Mouse (Mus musculus): ENCODE results near the gene Tmco3. TPM values are rescaled to one million over a fixed set of nuclear protein-coding genes. Genes with fewer than 3 reads are reported as not detected.

The Tmco3 gene
- 34.0 and 34.9 TPM in 2 replicates for polyA plus RNA-seq (2015; fragmentation: Nextera tagmentation; extraction: Ambion mirVana)

DNA sequence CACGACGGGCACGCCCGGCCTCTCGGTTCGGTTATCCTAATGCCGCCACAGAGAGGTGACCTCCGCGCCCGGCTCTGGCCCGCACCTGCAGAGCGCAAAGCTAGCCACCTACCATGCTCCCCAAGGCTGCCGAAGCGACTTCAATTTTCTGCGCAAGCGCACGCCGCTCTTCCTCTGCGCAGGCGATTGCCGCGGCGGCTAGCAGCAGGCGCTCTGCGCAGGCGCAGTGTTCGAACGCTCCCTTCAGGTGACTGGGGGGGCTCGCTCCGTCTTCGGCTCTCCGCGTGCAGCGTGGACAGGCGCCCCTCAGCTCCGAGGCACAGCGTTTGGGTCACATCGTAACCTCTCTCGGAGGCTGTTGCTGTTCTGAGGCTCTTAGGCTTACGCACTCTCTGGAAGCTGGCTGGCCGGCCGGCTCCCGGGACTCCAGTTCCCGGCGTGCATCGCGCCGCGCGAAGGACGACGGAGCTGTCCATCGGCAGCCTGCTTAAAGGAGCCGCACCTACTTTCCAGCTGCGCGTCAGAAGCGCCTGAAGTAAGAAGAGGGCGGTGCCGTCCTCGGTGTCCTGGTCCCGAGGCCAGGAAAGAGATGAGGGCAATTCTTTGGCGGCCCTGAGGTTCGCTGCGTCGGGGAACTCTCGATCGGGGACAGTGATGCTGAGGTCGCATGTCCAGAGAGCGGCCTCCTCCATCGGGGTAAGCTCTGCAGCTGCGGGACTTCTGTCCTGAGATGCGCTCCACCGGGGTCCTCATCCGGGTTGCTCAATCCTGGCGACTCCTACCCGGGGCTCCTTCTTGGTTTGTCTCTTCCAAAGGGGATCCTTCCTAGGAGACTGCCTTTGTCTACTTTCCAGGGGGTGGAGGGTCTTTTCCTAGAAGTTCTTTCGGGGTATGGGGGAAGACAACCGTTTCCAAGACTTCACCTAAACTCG is at the start of gene Tmco3, which contains the start of gene Dcun1d2:
TSS of gene Tmco3 (plus strand) at position 499 of the 932 bp plus-strand sequence.
TSS of gene Dcun1d2 (minus strand) at position 440 of the 932 bp plus-strand sequence.
- Histone ChIP-seq H3K4me1 (ENCODE audit: control insufficient read depth, insufficient read depth, low read length) (peaks cover 15% of the 10 kb centered on the region), H3K9ac (ENCODE audit: low read length) (peak within 1 kb of the TSS; percentile 87), H3K4me2 (ENCODE audit: low read depth, low read length) (peak within 1 kb of the TSS; percentile 87), H3K4me3 (replicated peaks; ENCODE audit: low read length) (peak within 1 kb of the TSS; percentile 81), H3K27me3 (ENCODE audit: control insufficient read depth, insufficient read depth, low read length) (no peaks in the 10 kb centered on the region), H3K27ac (ENCODE audit: low read length) (peak within 1 kb of the TSS; percentile 98), H3K9me3 (replicated peaks; ENCODE audit: control insufficient read depth, low read length) (no peaks in the 10 kb centered on the region), H3K36me3 (ENCODE audit: control insufficient read depth, insufficient read depth, low read length) (no peaks in the 10 kb centered on the region)
- WGBS, result under 1% methylated on average over 79 of the region's 79 CpGs
- peak; percentile 93 for ATAC-seq (ENCODE audit: insufficient read depth, low FRiP score)

DNA sequence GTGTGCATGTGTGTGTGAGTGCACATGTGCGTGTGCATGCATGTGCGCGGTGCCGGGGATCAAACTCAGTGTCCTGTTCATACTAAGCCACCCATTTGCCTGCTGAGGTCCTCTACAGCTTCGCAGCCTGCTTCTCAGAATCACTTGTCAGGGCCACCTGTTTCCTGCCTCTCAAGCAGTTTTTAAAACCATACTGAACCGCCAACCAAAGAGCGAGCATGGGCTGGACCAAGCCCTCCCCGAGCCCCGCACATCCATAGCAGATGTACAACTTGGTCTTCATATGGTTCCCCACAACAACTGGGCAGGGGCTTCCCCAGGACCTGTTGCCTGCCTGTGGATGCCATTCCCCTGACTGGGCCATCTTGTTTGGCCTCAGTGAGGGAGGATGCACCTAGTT is 47.9 kb upstream of the Tmco3 start:
- H3K27me3 ChIP-seq (ENCODE audit: control insufficient read depth, insufficient read depth, low read length), result no peaks in the 10 kb centered on the region
- H3K9me3 ChIP-seq (replicated peaks; ENCODE audit: control insufficient read depth, low read length), result no peaks in the 10 kb centered on the region
- H3K4me1 ChIP-seq (ENCODE audit: control insufficient read depth, insufficient read depth, low read length), result no peaks in the 10 kb centered on the region
- H3K9ac ChIP-seq (ENCODE audit: low read length), result no peak overlapping the region
- no peak overlapping the region for H3K27ac ChIP-seq (ENCODE audit: low read length)
- 88% methylated on average over 9 of the region's 9 CpGs for WGBS
- H3K36me3 ChIP-seq (ENCODE audit: control insufficient read depth, insufficient read depth, low read length), result no peaks in the 10 kb centered on the region
- H3K4me2 ChIP-seq (ENCODE audit: low read depth, low read length), result no peak overlapping the region
- no peak overlapping the region for H3K4me3 ChIP-seq (replicated peaks; ENCODE audit: low read length)
- no peak for ATAC-seq (ENCODE audit: insufficient read depth, low FRiP score)

DNA sequence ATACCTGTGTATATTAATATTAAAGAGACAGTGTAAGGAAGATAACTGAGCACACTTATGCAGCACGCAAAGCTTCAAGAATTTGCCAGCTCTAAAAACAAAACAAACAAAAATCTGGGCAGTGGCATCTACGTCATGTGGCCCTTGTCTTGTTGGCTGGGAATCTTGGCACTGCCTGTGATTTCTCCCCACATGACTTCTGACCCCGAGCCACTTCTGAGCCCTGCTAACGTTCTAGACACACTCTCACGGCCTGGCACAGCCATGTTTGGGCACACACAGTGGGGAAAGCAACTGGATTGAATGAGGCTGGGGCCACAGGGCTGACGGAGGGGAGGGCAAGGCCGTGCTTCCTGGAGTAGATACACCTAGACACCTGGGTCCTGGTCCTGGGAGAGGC is 47.3 kb upstream of the Tmco3 start:
- no peaks in the 10 kb centered on the region for H3K27me3 ChIP-seq (ENCODE audit: control insufficient read depth, insufficient read depth, low read length)
- no peaks in the 10 kb centered on the region for H3K36me3 ChIP-seq (ENCODE audit: control insufficient read depth, insufficient read depth, low read length)
- no peak for ATAC-seq (ENCODE audit: insufficient read depth, low FRiP score)
- H3K27ac ChIP-seq (ENCODE audit: low read length), result no peak overlapping the region
- H3K9me3 ChIP-seq (replicated peaks; ENCODE audit: control insufficient read depth, low read length), result no peaks in the 10 kb centered on the region
- no peak overlapping the region for H3K4me3 ChIP-seq (replicated peaks; ENCODE audit: low read length)
- 67% methylated on average over 7 of the region's 7 CpGs for WGBS
- no peaks in the 10 kb centered on the region for H3K4me1 ChIP-seq (ENCODE audit: control insufficient read depth, insufficient read depth, low read length)
- H3K4me2 ChIP-seq (ENCODE audit: low read depth, low read length), result no peak overlapping the region
- H3K9ac ChIP-seq (ENCODE audit: low read length), result no peak overlapping the region

DNA sequence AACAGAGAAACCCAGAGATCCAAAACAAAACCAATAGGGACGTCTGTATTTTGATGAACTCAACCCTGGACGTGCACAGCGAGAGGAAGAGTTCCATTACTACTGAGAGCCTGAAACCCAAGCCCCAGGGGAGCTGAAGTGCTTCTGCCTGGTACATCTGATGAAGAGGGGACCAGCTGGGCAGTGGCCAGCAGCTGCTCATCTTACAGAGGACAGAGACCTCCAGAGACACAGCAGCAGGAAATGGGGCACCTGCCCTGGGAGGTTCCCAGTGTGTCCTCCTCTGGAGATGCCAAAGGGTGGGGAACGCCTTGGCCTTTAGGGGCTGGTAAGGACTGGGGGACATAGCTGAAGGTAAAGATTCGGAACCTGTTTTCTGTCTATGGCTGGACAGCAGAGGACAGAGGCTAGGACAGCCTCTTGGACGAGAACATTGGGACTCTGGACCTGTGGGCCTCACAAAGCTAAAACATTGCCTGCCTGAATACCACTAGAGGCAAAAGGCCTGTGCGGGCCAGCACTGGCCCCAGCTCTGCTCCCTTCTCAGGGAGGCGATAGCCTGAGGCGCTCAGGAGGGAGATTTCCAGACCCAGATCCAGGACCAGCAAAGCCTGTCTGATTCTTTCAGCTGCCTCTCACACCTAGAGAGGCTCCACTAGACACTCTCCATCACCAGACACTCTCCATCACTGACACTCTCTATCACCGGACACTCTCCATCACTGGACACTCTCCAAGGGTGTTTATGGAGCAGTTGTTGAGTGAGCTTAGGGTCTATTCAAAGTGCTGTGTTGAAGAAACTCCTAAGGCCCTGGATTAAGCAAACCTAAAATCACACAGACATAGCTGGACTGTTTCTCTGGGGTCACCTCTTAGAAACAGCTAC is 44.8 kb upstream of the Tmco3 start:
- Histone ChIP-seq H3K4me2 (ENCODE audit: low read depth, low read length) (no peak overlapping the region), H3K9ac (ENCODE audit: low read length) (no peak overlapping the region), H3K27ac (ENCODE audit: low read length) (no peak overlapping the region), H3K27me3 (ENCODE audit: control insufficient read depth, insufficient read depth, low read length) (no peaks in the 10 kb centered on the region), H3K4me3 (replicated peaks; ENCODE audit: low read length) (no peak overlapping the region), H3K36me3 (ENCODE audit: control insufficient read depth, insufficient read depth, low read length) (no peaks in the 10 kb centered on the region), H3K4me1 (ENCODE audit: control insufficient read depth, insufficient read depth, low read length) (no peaks in the 10 kb centered on the region), H3K9me3 (replicated peaks; ENCODE audit: control insufficient read depth, low read length) (no peaks in the 10 kb centered on the region)
- ATAC-seq (ENCODE audit: insufficient read depth, low FRiP score), result no peak
- WGBS, result 75% methylated on average over 10 of the region's 10 CpGs

DNA sequence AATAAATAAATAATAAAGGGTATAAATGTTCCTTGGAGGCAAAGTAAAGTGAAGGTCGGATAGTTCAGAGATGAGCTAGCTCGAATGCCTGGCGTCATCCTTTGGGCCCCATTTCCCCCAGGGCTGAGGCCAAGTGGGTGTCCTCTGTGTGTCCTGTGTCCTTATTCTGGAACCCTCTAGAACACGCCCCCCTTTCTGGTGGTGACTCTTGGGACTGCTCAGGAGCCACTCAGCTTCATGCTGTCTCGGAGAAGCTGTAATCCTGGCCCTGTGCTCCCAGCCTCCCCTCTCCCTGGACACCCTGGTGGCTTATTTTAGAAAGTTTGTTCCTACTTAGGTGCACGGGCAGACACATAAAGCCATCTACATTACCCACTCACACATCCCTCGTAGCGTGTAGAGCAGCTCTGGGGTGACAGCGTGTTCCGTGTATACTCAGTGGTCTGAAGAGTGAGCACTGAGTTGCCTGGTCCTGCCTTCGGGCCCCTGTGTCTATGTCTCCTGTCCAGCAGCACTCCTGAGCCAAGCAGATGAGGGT is 43.6 kb upstream of the Tmco3 start:
- Histone ChIP-seq H3K4me1 (ENCODE audit: control insufficient read depth, insufficient read depth, low read length) (no peaks in the 10 kb centered on the region), H3K36me3 (ENCODE audit: control insufficient read depth, insufficient read depth, low read length) (no peaks in the 10 kb centered on the region), H3K27me3 (ENCODE audit: control insufficient read depth, insufficient read depth, low read length) (no peaks in the 10 kb centered on the region), H3K9me3 (replicated peaks; ENCODE audit: control insufficient read depth, low read length) (no peaks in the 10 kb centered on the region), H3K4me2 (ENCODE audit: low read depth, low read length) (no peak overlapping the region), H3K4me3 (replicated peaks; ENCODE audit: low read length) (no peak overlapping the region), H3K27ac (ENCODE audit: low read length) (no peak overlapping the region), H3K9ac (ENCODE audit: low read length) (no peak overlapping the region)
- WGBS, result 85% methylated on average over 11 of the region's 11 CpGs
- ATAC-seq (ENCODE audit: insufficient read depth, low FRiP score), result no peak

DNA sequence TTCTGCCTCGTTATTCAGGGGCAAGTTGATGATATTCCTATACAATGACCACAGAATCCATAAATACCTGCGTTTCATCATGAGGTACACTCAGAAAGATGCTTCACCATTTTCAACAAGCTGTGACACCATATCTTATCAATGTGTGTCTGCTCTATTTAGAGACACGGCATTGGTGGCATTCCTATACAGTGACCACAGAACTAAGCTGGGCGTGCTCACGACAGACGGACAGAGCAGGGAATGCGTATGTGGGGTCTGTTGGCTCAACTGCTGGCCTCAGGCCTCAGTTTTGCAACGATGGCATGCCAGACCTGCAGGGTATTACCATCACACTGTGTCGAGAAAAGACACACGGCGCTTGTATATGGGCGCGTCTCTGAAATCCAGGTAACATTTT is 35.2 kb upstream of the Tmco3 start:
- H3K27ac ChIP-seq (ENCODE audit: low read length), result no peak overlapping the region
- no peak overlapping the region for H3K4me2 ChIP-seq (ENCODE audit: low read depth, low read length)
- 0 out of 2 replicates have a peak, but pooled peaks cover 3% of the 10 kb centered on the region for H3K36me3 ChIP-seq (ENCODE audit: control insufficient read depth, insufficient read depth, low read length)
- H3K9ac ChIP-seq (ENCODE audit: low read length), result no peak overlapping the region
- ATAC-seq (ENCODE audit: insufficient read depth, low FRiP score), result no peak
- H3K9me3 ChIP-seq (replicated peaks; ENCODE audit: control insufficient read depth, low read length), result no peaks in the 10 kb centered on the region
- WGBS, result 85% methylated on average over 13 of the region's 13 CpGs
- H3K4me3 ChIP-seq (replicated peaks; ENCODE audit: low read length), result no peak overlapping the region
- no peaks in the 10 kb centered on the region for H3K4me1 ChIP-seq (ENCODE audit: control insufficient read depth, insufficient read depth, low read length)
- H3K27me3 ChIP-seq (ENCODE audit: control insufficient read depth, insufficient read depth, low read length), result no peaks in the 10 kb centered on the region

DNA sequence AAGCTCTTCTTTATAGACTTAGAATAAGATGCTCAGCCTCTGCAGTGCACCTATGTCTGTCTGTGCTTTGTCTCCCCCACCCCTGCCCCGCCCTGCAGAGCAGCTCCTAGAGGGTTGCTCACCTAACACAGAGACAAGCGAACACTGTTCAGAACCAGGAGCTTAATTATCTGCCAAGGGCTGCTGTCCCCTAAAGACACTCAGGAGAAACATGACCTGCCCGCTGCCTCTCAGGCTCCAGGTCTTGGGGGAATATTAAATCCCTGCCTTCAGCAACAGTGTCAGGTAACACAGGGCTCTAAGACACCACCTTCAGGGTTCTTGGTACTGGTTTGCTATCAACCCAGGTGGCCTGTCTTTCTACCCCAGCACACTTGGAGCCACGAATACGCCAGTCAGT is 34.6 kb upstream of the Tmco3 start:
- Histone ChIP-seq H3K4me2 (ENCODE audit: low read depth, low read length) (no peak overlapping the region), H3K4me3 (replicated peaks; ENCODE audit: low read length) (no peak overlapping the region), H3K4me1 (ENCODE audit: control insufficient read depth, insufficient read depth, low read length) (no peaks in the 10 kb centered on the region), H3K27me3 (ENCODE audit: control insufficient read depth, insufficient read depth, low read length) (no peaks in the 10 kb centered on the region), H3K9me3 (replicated peaks; ENCODE audit: control insufficient read depth, low read length) (no peaks in the 10 kb centered on the region), H3K27ac (ENCODE audit: low read length) (no peak overlapping the region), H3K9ac (ENCODE audit: low read length) (no peak overlapping the region), H3K36me3 (ENCODE audit: control insufficient read depth, insufficient read depth, low read length) (0 out of 2 replicates have a peak, but pooled peaks cover 3% of the 10 kb centered on the region)
- WGBS, result 78% methylated on average over 5 of the region's 5 CpGs
- no peak for ATAC-seq (ENCODE audit: insufficient read depth, low FRiP score)

DNA sequence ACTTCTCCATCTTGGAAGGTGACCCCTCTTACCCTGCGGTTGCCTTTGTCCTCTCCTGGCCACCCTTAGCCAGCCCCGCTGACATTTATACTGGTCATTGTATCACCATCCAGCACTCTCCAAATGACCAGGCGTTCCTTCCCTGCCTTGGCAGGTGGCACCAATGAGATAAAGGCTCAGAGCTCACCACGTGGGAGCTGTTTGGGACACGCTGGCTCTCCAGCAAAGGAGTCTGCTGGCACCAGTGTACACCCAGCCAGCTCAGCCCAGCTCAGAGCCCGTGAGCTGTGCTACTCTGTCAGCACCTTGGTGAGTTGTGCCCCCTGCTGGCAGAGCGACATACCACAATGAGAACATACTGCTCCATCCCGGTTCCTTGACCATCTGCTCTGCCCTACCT is 34.0 kb upstream of the Tmco3 start, which contains the start of gene Adprhl1:
TSS of gene Adprhl1 (minus strand) at position 144 of the 400 bp plus-strand sequence.
- H3K36me3 ChIP-seq (ENCODE audit: control insufficient read depth, insufficient read depth, low read length), result 0 out of 2 replicates have a peak, but pooled peaks cover 3% of the 10 kb centered on the region
- H3K9me3 ChIP-seq (replicated peaks; ENCODE audit: control insufficient read depth, low read length), result no peaks in the 10 kb centered on the region
- no peak within 1 kb of the TSS for H3K9ac ChIP-seq (ENCODE audit: low read length)
- H3K27ac ChIP-seq (ENCODE audit: low read length), result no peak within 1 kb of the TSS
- H3K27me3 ChIP-seq (ENCODE audit: control insufficient read depth, insufficient read depth, low read length), result no peaks in the 10 kb centered on the region
- H3K4me2 ChIP-seq (ENCODE audit: low read depth, low read length), result no peak within 1 kb of the TSS
- 33% methylated on average over 8 of the region's 8 CpGs for WGBS
- peak; percentile 73 for ATAC-seq (ENCODE audit: insufficient read depth, low FRiP score)
- H3K4me1 ChIP-seq (ENCODE audit: control insufficient read depth, insufficient read depth, low read length), result no peaks in the 10 kb centered on the region
- no peak within 1 kb of the TSS for H3K4me3 ChIP-seq (replicated peaks; ENCODE audit: low read length)

Measured in stomach, embryonic 16.5 days (tissue).